Mouse (Mus musculus): Measurements from ENCODE around the gene Hnrnpa1. TPM values are rescaled to one million over a fixed set of nuclear protein-coding genes. Genes with fewer than 3 reads are reported as not detected.

Hnrnpa1 gene
- polyA plus RNA-seq, 1 experiment from 2014 or later, result 935 TPM

DNA sequence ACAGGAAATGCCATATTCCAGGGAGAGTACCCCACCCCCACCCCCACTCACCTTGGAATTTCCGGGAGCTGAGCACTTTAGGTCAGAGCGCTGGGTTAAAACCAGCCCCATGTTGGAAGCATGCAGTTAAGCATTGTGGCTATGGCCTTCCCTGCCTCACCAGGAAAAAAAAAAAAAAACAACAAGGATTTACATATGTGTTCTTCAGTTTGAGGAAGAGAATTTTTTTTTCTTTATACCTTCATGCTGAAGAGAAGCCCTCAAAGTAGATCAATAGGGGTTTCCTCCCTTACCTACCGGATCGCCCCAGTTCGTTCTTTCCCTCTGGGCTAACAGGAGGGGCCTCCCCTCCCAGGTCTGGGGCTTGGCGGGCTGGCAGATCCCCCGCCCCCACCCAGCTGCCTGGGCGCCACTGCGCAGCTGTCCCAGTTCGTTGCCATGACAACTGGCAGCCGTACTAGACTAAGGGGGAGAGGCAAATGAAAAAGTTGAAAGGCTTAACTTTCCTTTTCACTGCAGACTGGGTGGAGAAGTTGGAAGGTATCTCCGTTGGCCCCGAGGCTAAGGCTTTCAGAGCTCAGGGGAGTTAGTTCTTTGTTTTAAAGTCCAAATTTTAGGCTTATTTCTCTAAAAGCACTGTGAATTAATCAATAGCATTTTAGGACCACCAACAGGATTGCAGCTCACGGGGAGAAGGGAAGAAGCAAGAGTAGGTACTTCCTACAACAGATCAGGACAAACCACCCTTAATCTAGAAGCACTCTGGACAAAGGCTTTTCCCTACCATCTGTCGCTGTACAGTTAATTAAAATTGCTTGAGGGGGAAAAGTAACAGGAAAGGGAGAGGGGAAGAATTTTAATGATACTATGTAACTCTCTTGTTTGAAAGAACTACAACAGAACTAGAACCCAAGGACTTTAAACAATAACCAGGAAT lies 25.0 kb upstream of the Hnrnpa1 start:
- H3K4me1 ChIP-seq (replicated peaks; ENCODE audit: control insufficient read depth, insufficient read depth, low read length), result peaks cover 31% of the 10 kb centered on the region

DNA sequence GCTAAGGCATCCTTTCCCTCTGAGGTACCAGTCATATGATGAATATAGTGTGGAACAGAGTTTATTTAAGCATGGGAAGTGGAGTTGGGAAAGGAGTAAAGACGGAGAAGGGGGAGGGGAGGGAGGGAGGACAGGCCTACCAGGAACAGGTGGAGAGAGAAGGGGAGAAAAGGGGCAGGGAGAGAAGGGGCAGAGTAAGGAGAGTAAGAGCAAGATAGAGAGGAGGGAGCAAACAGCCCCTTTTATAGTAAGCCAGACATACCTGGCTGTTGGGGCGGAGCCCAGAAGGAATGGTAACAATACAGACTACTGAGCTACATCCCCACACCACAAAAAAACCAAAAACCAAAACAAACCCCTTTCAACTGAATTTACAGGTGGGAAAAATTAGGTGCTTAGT lies 24.2 kb upstream of the Hnrnpa1 start:
- H3K4me3 ChIP-seq (replicated peaks; ENCODE audit: low read length), result no peak overlapping the region
- peaks cover 31% of the 10 kb centered on the region for H3K4me1 ChIP-seq (replicated peaks; ENCODE audit: control insufficient read depth, insufficient read depth, low read length)
- H3K27ac ChIP-seq (ENCODE audit: low read length), result peak overlapping the region; percentile 93
- ATAC-seq, result no peak
- no peaks in the 10 kb centered on the region for H3K9me3 ChIP-seq (ENCODE audit: control insufficient read depth, low read length)
- 13% methylated on average over 2 of the region's 2 CpGs for WGBS
- no peaks in the 10 kb centered on the region for H3K27me3 ChIP-seq (replicated peaks; ENCODE audit: control insufficient read depth, insufficient read depth, low read length)
- H3K36me3 ChIP-seq (ENCODE audit: control insufficient read depth, insufficient read depth), result peaks cover 12% of the 10 kb centered on the region
- peak overlapping the region; percentile 69 for H3K4me2 ChIP-seq (ENCODE audit: low read length)
- no peak overlapping the region for H3K9ac ChIP-seq (replicated peaks; ENCODE audit: low read depth, low read length)

More for the DNA sequence above, 25.0 kb upstream of the Hnrnpa1 start:
- H3K27ac ChIP-seq (ENCODE audit: low read length), result peak overlapping the region; percentile 93
- H3K4me3 ChIP-seq (replicated peaks; ENCODE audit: low read length), result peak overlapping the region; percentile 53
- no peaks in the 10 kb centered on the region for H3K27me3 ChIP-seq (replicated peaks; ENCODE audit: control insufficient read depth, insufficient read depth, low read length)
- H3K4me2 ChIP-seq (ENCODE audit: low read length), result peak overlapping the region; percentile 69
- H3K36me3 ChIP-seq (ENCODE audit: control insufficient read depth, insufficient read depth), result peaks cover 14% of the 10 kb centered on the region
- H3K9me3 ChIP-seq (ENCODE audit: control insufficient read depth, low read length), result no peaks in the 10 kb centered on the region
- 2% methylated on average over 15 of the region's 15 CpGs for WGBS
- ATAC-seq, result peak; percentile 97
- H3K9ac ChIP-seq (replicated peaks; ENCODE audit: low read depth, low read length), result peak overlapping the region; percentile 56

DNA sequence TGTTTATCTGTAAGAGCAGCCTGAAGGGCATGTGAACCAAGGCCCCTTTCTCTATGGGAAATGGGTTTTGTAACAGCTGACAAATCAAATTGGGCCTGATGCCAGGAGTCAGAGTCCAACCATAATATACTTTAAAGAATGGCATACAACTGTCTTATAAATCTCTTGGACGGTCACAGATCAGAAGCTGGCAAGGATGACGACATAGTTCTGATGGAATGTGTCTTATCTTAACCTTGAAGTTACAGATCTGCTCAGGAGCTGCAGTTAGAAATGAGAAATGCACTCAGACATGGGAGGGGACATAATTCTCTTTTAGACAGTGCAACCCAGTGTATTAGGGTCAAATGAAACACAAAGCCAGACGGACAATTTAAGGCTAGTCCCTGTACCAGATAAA lies 19.4 kb upstream of the Hnrnpa1 start:
- no peaks in the 10 kb centered on the region for H3K36me3 ChIP-seq (ENCODE audit: control insufficient read depth, insufficient read depth)
- H3K27me3 ChIP-seq (replicated peaks; ENCODE audit: control insufficient read depth, insufficient read depth, low read length), result no peaks in the 10 kb centered on the region
- peaks cover 7% of the 10 kb centered on the region for H3K4me1 ChIP-seq (replicated peaks; ENCODE audit: control insufficient read depth, insufficient read depth, low read length)
- H3K9ac ChIP-seq (replicated peaks; ENCODE audit: low read depth, low read length), result no peak overlapping the region
- no peaks in the 10 kb centered on the region for H3K9me3 ChIP-seq (ENCODE audit: control insufficient read depth, low read length)
- H3K4me2 ChIP-seq (ENCODE audit: low read length), result no peak overlapping the region
- H3K4me3 ChIP-seq (replicated peaks; ENCODE audit: low read length), result no peak overlapping the region
- WGBS, result 58% methylated on average over 3 of the region's 3 CpGs
- no peak for ATAC-seq
- no peak overlapping the region for H3K27ac ChIP-seq (ENCODE audit: low read length)

- Histone ChIP-seq H3K27ac (ENCODE audit: low read length) (no peak overlapping the region), H3K36me3 (ENCODE audit: control insufficient read depth, insufficient read depth) (no peaks in the 10 kb centered on the region), H3K4me1 (replicated peaks; ENCODE audit: control insufficient read depth, insufficient read depth, low read length) (peaks cover 3% of the 10 kb centered on the region; the same call in 1 of the 2 replicates), H3K9ac (replicated peaks; ENCODE audit: low read depth, low read length) (no peak overlapping the region), H3K9me3 (ENCODE audit: control insufficient read depth, low read length) (no peaks in the 10 kb centered on the region), H3K27me3 (replicated peaks; ENCODE audit: control insufficient read depth, insufficient read depth, low read length) (no peaks in the 10 kb centered on the region), H3K4me2 (ENCODE audit: low read length) (no peak overlapping the region), H3K4me3 (replicated peaks; ENCODE audit: low read length) (no peak overlapping the region)
- WGBS, result 93% methylated on average over 1 of the region's 1 CpGs
- ATAC-seq, result no peak
These were observed 18.8 kb upstream of the Hnrnpa1 start for GRCm38 (mm10) chr15:103221386-103221785.

- Histone ChIP-seq H3K9ac (replicated peaks; ENCODE audit: low read depth, low read length) (no peak overlapping the region), H3K27ac (ENCODE audit: low read length) (no peak overlapping the region), H3K4me3 (replicated peaks; ENCODE audit: low read length) (no peak overlapping the region), H3K36me3 (ENCODE audit: control insufficient read depth, insufficient read depth) (no peaks in the 10 kb centered on the region), H3K27me3 (replicated peaks; ENCODE audit: control insufficient read depth, insufficient read depth, low read length) (no peaks in the 10 kb centered on the region), H3K9me3 (ENCODE audit: control insufficient read depth, low read length) (no peaks in the 10 kb centered on the region), H3K4me2 (ENCODE audit: low read length) (no peak overlapping the region), H3K4me1 (replicated peaks; ENCODE audit: control insufficient read depth, insufficient read depth, low read length) (peaks cover 6% of the 10 kb centered on the region; the same call in 1 of the 2 replicates)
- 87% methylated on average over 2 of the region's 2 CpGs for WGBS
- ATAC-seq, result no peak
These were observed 16.1 kb upstream of the Hnrnpa1 start for GRCm38 (mm10) chr15:103224161-103224560.

GRCm38 (mm10) chr15:103227022-103227421 lies 13.2 kb upstream of the Hnrnpa1 start:
- ATAC-seq, result no peak
- H3K4me3 ChIP-seq (replicated peaks; ENCODE audit: low read length), result no peak overlapping the region

DNA sequence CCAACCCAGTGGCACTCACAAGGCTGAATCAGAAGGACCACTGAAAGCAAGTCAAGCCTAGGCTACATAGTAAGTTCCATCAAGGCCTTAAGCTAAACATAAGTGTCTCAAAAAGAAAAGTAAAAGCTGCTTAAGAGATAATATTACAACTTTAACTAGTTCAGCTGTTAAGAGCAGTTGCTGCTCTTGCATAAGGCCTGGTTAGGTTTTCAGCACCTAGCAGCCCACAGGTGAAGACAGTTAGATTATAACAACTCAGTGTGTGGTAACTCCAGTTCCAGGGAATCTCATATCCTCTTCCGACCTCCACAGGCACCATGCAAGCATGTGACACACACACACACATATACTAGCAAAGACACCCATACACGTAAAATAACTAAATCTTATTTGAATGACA lies 12.7 kb upstream of the Hnrnpa1 start:
- Histone ChIP-seq H3K4me2 (ENCODE audit: low read length) (no peak overlapping the region), H3K27ac (ENCODE audit: low read length) (no peak overlapping the region), H3K27me3 (replicated peaks; ENCODE audit: control insufficient read depth, insufficient read depth, low read length) (no peaks in the 10 kb centered on the region), H3K4me1 (replicated peaks; ENCODE audit: control insufficient read depth, insufficient read depth, low read length) (peaks cover 6% of the 10 kb centered on the region; the same call in 1 of the 2 replicates), H3K36me3 (ENCODE audit: control insufficient read depth, insufficient read depth) (no peaks in the 10 kb centered on the region), H3K4me3 (replicated peaks; ENCODE audit: low read length) (no peak overlapping the region), H3K9me3 (ENCODE audit: control insufficient read depth, low read length) (no peaks in the 10 kb centered on the region), H3K9ac (replicated peaks; ENCODE audit: low read depth, low read length) (no peak overlapping the region)
- no peak for ATAC-seq
- 80% methylated on average over 2 of the region's 2 CpGs for WGBS

More at GRCm38 (mm10) chr15:103227022-103227421, 13.2 kb upstream of the Hnrnpa1 start:
- Histone ChIP-seq H3K4me2 (ENCODE audit: low read length) (no peak overlapping the region), H3K27me3 (replicated peaks; ENCODE audit: control insufficient read depth, insufficient read depth, low read length) (no peaks in the 10 kb centered on the region), H3K9ac (replicated peaks; ENCODE audit: low read depth, low read length) (no peak overlapping the region), H3K9me3 (ENCODE audit: control insufficient read depth, low read length) (no peaks in the 10 kb centered on the region), H3K36me3 (ENCODE audit: control insufficient read depth, insufficient read depth) (no peaks in the 10 kb centered on the region), H3K27ac (ENCODE audit: low read length) (no peak overlapping the region), H3K4me1 (replicated peaks; ENCODE audit: control insufficient read depth, insufficient read depth, low read length) (peaks cover 6% of the 10 kb centered on the region; the same call in 1 of the 2 replicates)
- WGBS, result 48% methylated on average over 3 of the region's 3 CpGs

GRCm38 (mm10) chr15:103228904-103229303 lies 11.3 kb upstream of the Hnrnpa1 start:
- Histone ChIP-seq H3K4me1 (replicated peaks; ENCODE audit: control insufficient read depth, insufficient read depth, low read length) (peaks cover 6% of the 10 kb centered on the region; the same call in 1 of the 2 replicates), H3K9me3 (ENCODE audit: control insufficient read depth, low read length) (no peaks in the 10 kb centered on the region), H3K9ac (replicated peaks; ENCODE audit: low read depth, low read length) (no peak overlapping the region), H3K27ac (ENCODE audit: low read length) (no peak overlapping the region), H3K4me2 (ENCODE audit: low read length) (no peak overlapping the region), H3K36me3 (ENCODE audit: control insufficient read depth, insufficient read depth) (no peaks in the 10 kb centered on the region), H3K27me3 (replicated peaks; ENCODE audit: control insufficient read depth, insufficient read depth, low read length) (no peaks in the 10 kb centered on the region), H3K4me3 (replicated peaks; ENCODE audit: low read length) (no peak overlapping the region)
- no peak for ATAC-seq
- WGBS, result 62% methylated on average over 2 of the region's 2 CpGs

GRCm38 (mm10) chr15:103233119-103233518 lies 7.1 kb upstream of the Hnrnpa1 start:
- Histone ChIP-seq H3K4me1 (replicated peaks; ENCODE audit: control insufficient read depth, insufficient read depth, low read length) (peaks cover 4% of the 10 kb centered on the region), H3K4me3 (replicated peaks; ENCODE audit: low read length) (no peak overlapping the region), H3K27me3 (replicated peaks; ENCODE audit: control insufficient read depth, insufficient read depth, low read length) (no peaks in the 10 kb centered on the region), H3K36me3 (ENCODE audit: control insufficient read depth, insufficient read depth) (peaks cover 3% of the 10 kb centered on the region; the same call in 1 of the 2 replicates), H3K4me2 (ENCODE audit: low read length) (no peak overlapping the region), H3K9me3 (ENCODE audit: control insufficient read depth, low read length) (no peaks in the 10 kb centered on the region), H3K9ac (replicated peaks; ENCODE audit: low read depth, low read length) (no peak overlapping the region), H3K27ac (ENCODE audit: low read length) (no peak overlapping the region)
- ATAC-seq, result no peak
- WGBS, result 84% methylated on average over 2 of the region's 2 CpGs
